Mouse (Mus musculus) layer of hippocampus, postnatal 36 days (tissue): Measurements from ENCODE around the gene Ugt1a9. TPM values are rescaled to one million over a fixed set of nuclear protein-coding genes. Genes with fewer than 3 reads are reported as not detected.
"Not testable (repeated sequence)": the region's sequence is repeated elsewhere in the genome, so short reads cannot be mapped to it uniquely, and the experiment has no call there.

ENCODE experiments used
- DNase-seq, 2 experiments: peaks; one replicate each; pipeline ENCODE4 v3.0.0; 2022
- total RNA-seq, 2 experiments: library from RNA; stranded (reverse); gene quantifications; 2 replicates each; pipeline ENCODE4 v1.2.3; 2021

The Ugt1a9 gene
- total RNA-seq, 2 experiments from 2014 or later, result not detected

DNA sequence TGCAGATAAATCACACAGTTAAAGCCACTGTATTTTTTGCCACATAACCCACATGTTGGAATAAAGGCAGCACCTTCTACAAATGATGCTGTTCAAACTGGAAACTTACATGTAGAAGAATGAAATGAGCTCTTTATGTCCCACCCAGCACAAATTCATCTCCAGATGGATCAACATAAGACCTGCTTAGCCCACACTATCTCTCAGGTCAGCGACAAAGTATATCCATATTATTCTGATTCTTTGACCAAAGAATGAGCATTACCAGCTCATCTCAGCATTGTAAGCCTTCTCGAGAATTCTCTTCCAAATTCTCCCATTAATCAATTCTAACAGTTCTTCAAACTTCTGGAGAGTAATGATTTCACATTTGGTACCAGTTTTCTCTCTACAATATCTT lies 151.6 kb downstream of the Ugt1a9 start:
- no peak for DNase-seq

DNA sequence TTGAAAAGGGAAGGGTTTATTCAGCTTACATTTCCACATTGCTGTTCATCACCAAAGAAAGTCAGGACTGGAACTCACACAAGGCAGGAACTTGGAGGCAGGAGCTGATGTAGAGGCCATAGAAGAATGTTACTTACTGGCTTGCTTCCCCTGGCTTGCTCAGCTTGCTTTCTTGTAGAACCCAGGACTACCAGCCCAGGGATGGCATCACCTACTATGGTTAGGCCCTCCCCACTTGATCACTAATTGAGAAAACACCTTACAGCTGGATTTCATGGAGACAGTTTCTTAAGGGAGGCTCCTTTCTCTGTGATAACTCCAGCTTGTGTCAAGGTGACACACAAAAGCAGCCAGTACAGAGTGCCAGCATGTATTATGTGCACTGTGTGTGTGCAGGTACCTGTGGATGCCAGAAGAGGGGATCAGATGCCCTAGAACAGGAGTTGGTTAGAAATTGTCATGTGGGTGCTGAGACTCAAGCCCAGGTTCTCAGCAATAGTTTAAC lies 152.5 kb downstream of the Ugt1a9 start:
- not testable (repeated sequence) for DNase-seq

DNA sequence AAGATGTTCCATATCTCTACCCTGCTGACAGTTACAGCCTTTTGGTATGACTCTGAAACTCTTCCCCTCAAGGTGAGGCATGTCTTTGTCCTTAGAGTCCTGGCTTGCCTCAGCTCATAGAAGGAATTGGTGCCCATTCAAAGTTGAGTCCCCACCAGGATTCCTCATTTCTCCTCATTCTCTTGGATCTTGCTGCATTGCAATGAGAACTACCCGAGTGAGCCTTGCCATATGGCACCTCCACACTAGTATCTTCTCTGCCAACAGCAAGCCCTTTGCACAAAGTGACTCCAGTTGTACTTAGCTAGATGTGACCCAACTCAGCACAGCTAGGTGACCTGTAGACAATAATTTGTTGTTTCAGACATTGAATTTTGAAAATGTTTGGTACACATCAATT lies 153.0 kb downstream of the Ugt1a9 start:
- DNase-seq, result no peak

DNA sequence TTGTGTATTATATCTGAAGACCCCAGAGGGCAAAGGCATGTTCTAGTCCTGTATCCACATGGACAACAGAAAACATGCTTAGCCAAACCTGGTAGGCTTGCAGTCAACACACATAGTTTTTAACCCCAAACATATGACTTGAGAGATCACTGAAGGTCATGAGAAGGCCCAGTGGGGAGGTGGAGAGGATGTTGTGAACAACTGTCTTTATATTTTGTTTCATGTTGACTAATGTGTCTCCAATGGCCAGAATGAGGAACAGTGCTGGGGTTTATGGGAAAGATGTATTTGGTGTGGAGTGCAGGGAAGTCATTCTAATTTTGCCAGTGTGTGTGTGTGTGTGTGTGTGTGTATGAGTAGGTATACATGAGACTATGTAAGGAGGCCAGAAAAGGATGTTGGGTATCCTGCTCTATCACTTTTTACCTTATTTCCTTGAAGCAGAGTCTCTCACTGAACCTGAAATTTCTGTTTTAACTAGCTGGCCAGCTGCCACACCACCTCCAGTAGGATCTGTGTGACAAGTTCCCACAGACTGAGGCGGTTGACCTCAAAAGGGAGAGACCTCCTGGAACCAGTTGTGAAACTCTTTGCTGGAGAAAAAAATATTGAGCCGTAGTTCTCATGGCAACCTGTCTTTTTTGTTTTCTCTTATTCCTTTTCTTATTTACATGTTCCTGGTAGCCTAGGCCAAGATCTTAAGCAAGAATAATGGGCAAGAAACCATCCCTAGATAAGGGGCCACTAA lies 153.6 kb downstream of the Ugt1a9 start:
- no peak for DNase-seq

DNA sequence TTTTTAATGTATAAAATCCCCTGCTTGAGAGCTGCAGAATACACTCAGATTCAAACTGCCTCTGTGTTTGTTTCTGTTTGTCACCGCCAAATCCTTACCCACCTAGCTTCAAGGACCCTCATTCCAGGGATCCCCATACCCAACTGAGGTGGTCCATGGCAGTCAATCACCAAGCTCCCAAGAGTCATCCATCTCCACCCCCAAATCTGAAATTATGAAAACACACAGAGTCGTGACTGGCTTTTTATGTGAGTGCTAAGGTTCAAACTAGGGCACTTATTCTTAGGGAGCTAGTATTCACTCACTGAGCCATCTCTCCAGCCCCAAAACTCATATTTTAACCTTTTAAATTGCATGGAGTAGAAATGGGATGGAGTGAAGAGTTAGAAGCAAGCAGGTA lies 154.7 kb downstream of the Ugt1a9 start:
- not testable (repeated sequence) for DNase-seq

DNA sequence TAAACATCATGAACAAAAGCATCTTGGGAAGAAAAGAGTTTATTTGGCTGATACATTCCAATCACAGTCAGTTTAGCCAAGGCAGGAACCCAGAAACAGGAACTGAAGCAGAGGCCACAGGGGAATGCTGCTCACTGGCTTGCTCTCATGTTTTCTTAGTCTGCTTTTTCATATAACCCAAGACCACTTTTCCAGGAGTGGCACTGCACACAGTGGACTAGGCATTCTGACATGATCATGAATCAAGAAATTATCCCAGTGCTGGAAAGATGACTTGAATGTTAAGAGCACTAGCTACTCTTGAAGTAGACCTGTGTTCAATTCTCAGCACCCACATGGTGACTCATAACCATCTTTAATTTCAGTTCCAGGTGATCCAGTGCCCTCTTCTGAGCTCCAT lies 155.1 kb downstream of the Ugt1a9 start:
- DNase-seq, result no peak

DNA sequence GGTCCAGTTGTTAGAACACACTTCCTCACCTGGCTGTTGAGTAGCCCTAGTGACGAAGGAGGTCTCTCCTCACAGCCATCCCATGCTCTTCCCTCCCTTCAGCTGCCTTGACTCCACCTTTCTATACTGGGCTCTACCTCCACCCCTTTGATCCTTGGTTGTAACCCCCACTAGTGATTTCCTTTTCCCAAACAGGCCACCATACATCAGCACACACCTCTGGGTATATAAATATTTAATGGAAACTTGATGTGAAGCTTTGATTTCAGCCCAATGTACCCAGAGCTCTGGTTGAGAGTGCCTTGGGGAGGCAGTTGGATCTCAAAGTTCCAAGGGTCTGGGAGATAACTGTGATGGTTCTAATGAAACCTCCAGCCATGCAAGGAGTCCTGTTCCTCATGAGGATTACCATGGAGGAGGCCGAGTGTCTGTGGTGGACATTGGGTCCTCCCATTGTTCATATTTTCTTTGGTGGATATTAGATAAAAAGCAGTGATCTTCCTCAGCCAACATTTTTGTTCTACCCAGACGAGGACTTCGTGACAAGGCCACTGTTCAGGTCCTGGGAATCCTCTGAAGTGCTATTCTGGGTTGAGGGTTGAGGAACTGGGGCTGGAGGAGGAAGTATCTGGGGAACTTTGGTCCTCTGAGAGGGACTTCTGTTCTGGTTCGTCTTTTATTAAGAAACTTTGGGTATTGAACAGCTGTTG lies 156.2 kb downstream of the Ugt1a9 start, which contains the start of gene Mroh2a:
Mroh2a (plus strand) TSS at position 317 of the 710 bp plus-strand sequence.
- no peak for DNase-seq

DNA sequence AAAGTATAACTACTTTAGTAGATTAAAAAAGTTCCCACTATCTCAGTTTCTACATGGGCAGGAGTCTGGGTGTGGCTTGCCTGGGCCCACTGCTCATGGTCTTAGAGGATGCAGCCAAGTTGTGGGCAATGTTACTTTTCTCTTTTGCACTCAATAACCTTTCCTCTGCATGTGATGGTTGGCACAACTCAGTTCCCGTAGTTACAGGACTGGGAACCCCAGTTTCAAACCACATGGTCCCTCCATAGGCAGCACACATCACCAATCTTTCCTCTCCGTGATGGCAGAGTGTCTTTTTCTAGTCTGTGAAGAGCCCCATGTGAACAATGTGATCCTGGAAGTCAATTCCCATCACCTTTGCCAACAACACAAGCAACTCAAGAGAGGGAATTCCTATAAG lies 156.9 kb downstream of the Ugt1a9 start:
- DNase-seq, result no peak

DNA sequence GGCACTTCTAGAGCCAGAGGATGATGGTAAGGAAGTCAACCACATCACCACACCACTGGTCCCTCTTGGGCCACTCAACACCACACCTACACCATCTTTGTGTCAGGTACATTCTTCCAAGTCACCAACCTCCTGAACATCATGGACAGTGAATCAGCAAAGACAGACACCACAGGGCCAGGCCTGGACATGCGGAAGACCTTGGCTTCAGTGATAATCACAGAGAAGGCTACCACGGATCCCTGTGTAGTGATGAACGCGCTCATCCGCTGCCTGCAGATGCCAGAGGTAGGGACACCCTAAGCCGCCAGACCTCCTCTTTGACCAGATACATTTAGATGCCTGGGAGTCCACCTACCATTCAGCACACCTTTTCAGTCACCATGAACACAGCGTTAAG lies 157.5 kb downstream of the Ugt1a9 start:
- DNase-seq, result no peak

DNA sequence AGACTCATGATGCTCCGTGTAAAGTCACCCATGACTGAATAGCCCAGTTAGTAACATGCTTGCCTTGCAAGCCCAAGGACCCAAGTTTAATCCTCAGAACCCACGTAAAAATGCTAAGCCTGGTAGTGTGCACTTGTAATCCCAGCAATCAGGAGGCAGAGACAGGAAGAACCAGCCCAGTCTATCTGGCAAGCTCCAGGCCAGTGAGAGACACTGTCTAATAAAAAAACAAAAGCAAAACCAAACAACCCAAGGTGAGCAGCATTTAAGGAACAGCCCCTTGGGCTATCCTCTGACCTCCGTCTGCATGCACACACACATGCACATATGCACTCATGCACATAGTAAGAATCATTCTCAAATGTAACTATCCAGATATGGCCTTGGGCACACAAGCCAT lies 159.0 kb downstream of the Ugt1a9 start:
- DNase-seq, result no peak

DNA sequence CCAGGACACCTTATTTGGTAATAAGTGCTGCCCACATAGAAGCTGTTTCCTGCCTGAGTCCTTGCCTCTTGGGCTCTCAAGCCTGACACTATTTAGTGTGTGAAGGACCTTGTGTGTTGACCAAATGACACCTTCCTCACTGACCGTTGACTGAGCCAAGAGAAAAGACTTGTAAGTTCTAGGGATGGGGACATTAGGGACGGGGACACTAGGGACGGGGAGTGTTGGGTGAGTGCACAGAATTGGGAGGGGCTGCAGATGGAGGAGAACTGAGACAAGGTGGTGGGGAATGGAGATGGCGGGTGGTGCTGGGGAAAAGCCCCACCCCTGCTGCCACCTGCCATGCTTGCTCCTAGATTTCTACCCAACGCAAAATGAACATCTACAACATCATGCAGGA lies 159.4 kb downstream of the Ugt1a9 start:
- no peak for DNase-seq

DNA sequence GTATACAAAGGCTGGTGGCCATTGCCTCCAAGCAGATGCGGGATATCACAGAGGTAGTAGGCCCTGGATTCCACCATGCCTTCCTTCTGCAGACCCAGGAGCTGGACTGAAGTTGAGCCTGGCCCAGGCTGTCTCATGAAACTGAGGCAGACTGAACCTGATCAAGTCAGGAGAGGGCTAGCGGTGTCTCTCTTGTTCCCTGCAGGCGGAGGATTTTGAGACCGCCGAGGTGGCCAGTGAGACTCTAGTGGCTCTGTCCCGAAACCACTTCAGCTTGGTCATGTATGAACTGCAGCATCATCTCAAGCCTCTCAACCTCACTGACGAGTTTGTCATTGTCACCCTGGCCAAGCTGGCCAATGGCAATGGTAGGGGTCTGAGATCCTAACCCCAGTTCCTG lies 159.8 kb downstream of the Ugt1a9 start:
- no peak for DNase-seq

DNA sequence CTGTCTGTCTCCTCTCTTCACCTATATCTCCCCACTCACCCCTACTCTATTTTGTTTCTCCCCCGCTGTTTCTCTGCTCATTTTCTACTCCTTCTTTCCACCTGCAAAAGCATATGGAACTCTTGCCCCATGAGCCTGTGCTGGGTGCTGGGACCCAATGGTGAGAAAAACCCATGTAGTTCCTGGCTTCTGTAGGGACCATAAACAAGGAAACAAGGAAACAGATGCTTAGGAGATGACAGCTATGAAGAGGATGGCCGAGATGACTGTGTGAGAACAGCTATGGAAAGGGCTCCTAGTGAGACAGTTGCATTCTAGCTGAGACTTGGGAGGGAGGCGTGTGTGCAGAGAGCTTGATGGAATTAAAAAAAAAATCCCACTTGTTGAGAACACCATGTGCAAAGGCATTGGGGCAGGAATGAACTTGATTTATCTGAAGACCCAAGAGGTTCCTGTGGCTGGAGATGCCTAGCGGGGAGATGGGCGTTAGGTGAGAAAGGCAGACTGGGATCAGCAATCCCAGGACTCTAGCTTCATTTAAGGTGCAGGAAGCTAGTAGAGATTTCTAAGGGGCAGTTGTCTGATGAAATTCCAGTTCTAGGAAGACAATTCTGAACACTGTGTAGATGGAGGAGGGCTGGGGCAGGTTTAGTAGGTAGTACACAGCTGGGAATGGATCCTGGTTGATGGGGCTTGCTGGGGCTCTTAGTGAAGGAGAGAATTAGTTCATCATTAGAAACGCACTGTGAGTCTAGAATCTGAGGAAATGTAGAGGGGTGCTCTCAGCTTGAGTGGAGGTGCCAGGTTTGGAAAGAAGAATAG lies 160.6 kb downstream of the Ugt1a9 start:
- no peak for DNase-seq

DNA sequence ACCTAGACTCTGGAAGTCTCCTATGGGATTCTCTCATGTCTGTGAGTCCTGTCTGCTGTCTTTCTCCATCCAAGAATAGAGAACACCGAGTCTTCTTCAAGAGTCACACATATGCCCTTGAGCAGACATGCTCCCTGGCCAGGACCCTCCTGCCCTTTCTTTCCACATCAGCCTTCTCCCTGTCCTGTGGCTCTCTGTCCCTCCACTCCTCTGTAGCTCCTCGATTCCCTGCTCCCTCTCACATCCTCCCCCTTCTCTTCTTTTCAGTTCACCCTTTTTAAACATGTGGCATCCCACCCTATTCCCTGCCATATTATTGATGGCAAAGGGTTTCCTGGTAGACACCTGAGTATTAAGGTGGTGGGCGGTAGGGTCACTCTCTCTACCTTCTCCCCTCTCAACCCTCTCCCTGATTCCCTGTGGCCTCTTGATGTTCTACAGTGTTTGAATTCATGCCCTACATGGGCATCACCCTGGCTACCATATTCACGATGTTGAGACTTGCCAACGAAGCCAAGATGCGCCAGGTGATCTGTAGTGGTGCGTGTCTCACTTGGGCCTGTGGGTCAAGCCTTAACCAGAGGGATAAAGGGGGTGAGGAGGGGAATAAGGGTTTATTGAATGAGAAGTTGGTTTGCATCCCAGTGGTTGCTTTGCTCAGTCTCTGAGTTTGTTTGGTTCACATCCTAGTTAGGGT lies 161.4 kb downstream of the Ugt1a9 start:
- DNase-seq, result no peak

DNA sequence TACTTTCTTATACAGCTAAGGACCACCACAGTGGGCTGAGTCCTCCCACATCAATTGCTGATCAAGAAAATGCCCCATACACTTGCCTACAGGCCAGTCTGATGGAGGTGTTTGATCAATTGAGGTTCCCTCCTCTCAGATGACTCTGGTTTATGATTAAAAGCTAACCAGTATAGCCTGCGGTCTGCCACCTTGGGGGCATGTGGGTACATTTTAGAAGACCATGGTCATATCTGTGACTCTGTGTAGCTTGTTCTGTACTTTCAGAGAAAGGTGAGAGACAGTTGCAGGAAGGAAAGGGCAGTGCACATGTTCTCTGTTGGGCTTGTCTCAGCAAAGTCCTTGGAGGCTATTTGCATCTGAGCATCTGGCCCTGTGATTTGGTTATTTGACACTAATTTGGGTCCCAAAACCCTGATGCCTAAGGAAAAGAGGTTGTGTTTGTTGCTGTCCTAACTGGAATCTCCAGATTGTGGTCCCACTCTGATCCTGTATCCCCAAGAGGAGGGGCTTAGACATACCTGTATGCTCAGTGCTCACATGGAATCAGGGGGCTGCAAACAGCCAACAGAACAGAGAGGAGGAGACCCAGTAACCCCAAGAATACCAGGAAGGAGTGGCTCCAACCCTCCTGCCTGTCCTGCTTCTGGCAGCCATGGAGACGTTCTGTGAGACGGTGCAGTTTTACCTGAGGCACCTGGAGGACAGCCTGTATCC lies 162.2 kb downstream of the Ugt1a9 start:
- no peak for DNase-seq

DNA sequence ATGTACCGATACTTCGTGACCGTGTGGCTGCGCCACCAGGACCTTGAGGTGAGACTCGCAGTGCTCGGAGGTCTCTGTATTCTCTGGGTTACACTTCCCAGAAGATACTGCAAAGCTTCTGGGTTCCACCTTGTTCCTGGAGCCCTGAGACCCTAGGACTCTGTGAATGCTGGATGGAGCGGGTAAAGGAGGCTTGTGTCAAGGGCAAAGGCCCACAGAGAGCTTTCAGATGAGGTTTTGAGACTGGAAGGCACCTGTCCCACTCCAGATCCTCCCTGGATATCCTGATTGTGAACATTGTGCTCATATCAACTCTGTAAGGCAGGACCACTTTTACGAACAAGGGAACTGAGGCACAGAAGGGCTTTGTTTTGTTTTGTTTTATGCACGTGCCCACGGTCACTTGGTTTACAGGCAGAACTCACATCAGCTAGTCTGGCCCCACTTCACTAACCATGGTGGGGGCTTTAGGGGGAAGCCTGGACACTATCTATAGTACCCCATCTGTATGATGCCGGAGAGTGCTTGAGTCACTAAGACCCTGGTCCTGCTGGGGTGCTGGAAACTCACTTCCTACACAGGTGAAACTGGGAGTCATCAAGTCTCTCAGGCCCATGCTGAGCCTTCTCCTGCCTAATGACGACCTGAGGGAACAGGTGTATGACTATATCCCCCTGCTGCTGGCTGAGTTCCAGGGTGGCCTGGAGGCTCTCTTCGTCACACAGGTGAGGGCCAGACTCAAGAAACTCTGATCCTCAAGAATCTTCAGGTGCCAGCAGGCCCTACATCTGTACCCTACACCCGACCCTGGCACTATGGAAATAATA lies 163.0 kb downstream of the Ugt1a9 start:
- DNase-seq, result no peak

DNA sequence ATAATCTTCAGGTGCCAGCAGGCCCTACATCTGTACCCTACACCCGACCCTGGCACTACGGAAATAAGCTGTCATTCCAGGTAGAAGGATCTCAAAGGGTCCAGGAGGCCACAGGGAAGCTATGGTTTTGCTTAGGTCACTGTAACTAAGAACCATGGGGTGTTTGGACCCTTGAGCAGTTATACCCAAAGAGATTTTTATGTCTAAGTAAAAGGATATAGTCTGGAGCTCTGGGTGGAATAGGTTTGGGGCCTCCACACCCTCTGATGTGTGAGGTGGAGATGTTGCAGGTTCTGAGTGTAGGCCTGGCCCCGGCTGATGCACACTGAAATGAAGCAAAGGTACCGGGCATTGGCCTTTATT lies 163.6 kb downstream of the Ugt1a9 start:
- no peak for DNase-seq

DNA sequence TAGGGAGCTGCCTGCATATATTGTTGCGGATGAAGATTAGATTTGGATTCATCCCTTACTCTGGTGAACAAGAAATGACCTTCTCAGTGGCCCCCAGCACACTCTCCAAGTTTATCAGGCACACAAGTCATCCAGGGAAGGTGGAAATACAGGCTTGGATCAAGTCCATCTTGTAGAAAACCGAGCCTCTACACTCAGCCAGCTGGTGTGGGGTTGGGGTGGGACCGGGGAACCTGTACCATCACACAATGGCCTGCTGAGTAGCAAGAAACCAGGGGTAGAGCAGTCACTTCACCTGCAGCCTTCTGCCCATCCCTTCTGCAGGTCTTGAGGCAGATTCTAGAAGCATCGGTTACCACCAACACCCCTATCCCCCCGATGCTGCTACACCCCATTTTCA lies 164.0 kb downstream of the Ugt1a9 start:
- no peak for DNase-seq

DNA sequence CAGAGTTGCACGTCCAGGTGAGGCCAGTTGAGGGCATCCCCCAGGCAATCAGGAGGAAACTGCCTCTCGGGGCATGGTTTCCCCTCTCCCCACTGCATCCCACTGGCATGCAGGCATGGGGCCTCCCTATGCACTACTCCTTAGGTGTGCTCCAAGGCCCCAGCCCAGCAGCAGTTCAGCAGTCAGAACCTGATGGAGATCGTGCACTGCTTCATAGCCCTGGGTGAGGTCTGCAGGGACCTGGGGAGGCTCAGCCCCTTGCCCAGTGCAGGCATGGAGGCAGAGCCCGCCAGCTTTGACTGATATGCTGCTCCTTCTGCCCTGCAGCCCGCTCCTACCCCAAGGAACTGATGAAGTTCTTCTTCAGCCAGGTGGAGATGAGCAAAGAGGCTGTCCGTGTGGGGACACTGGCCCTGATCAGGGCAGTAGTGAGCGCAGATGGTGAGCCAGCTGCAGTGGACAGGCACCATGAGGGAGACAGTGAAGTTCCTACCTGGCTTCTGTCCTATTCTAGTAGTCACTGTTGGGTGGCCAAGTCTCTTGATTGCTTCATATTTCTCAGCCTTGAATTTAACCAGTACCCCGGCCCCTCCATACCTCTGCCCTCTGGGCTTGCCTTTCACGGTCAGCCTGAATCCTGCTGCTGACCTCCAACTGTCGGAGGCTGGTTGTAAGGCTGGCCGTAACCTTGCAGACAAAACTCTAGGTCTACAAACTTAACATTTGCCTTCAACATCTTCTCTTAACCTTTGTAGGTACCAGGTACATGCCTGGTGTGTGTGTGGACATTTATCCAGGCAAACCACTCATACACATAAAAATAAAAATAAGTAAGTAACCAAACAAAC lies 164.7 kb downstream of the Ugt1a9 start:
- DNase-seq, result peak in 1 of 2 experiments; percentile 2

DNA sequence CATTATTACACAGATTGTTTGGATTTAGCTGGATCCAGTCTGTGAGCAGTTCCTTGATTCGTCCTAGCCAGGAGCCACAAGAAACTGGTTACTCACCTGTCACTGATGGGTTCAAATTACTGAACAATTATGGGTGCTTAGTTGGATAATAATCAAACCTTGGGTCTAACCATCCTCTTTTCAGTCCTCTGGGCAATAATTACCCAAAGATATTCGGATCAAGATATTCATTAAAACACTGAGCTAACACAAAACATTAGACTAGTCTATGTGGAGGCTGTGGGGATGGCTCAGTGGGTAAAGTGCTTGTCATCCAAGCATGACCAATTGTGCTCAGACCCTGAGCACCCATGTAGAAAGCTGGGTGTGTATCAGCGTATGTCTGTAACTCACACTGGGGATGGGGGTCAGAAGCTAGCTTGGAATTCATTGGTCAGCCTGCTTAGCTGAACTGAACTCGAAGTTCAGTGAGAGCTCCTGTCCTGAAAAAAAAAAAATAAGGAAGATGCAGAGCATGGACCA lies 165.4 kb downstream of the Ugt1a9 start:
- no peak for DNase-seq
